Mouse (Mus musculus) kidney, postnatal 25 days (tissue): ENCODE data around the gene Jmjd7.

ENCODE experiments used
- DNase-seq, 2 experiments: peaks; one replicate each; pipeline ENCODE4 v3.0.0; 2021; ENCODE audit warnings: mixed read lengths in 2 of 2

Jmjd7 gene

GRCm38 (mm10) chr2:120026984-120027949, at the start of gene Jmjd7, which contains the start of gene Gm28042:
Jmjd7 (plus strand) TSS chr2:120027483.
Gm28042 (plus strand) TSS chr2:120027493.
- DNase-seq = peak; percentile 95

- no peak for DNase-seq
These were observed 46.8 kb upstream of the Jmjd7 start for GRCm38 (mm10) chr2:119980343-119980986.

GRCm38 (mm10) chr2:119981631-119982030, 45.7 kb upstream of the Jmjd7 start:
- DNase-seq = no peak

- DNase-seq = no peak
These were observed 41.4 kb upstream of the Jmjd7 start for GRCm38 (mm10) chr2:119985871-119986270.

GRCm38 (mm10) chr2:119986369-119986768, 40.9 kb upstream of the Jmjd7 start:
- DNase-seq = no peak

- no peak for DNase-seq
These were observed 39.8 kb upstream of the Jmjd7 start for GRCm38 (mm10) chr2:119987441-119987840.

- peak; percentile 51 to 71 for DNase-seq
These were observed 38.3 kb upstream of the Jmjd7 start for GRCm38 (mm10) chr2:119988952-119989351.

- DNase-seq = no peak
These were observed 36.4 kb upstream of the Jmjd7 start for GRCm38 (mm10) chr2:119990881-119991280.

- DNase-seq = no peak
These were observed 34.9 kb upstream of the Jmjd7 start for GRCm38 (mm10) chr2:119992349-119992748.

- no peak for DNase-seq
These were observed 33.8 kb upstream of the Jmjd7 start for GRCm38 (mm10) chr2:119993515-119993914.

GRCm38 (mm10) chr2:119994839-119995238, 32.4 kb upstream of the Jmjd7 start:
- DNase-seq = peak; percentile 20 to 40

GRCm38 (mm10) chr2:119995391-119996281, 31.6 kb upstream of the Jmjd7 start:
- peak; percentile 28 to 46 for DNase-seq

GRCm38 (mm10) chr2:119997354-119997753, 29.9 kb upstream of the Jmjd7 start:
- DNase-seq = no peak

- DNase-seq = no peak
These were observed 27.6 kb upstream of the Jmjd7 start for GRCm38 (mm10) chr2:119999731-120000130.

GRCm38 (mm10) chr2:120000882-120001584, 26.2 kb upstream of the Jmjd7 start:
- peak; percentile 32 to 63 for DNase-seq

GRCm38 (mm10) chr2:120001956-120002355, 25.3 kb upstream of the Jmjd7 start:
- no peak for DNase-seq

GRCm38 (mm10) chr2:120003970-120004369, 23.3 kb upstream of the Jmjd7 start:
- DNase-seq = no peak

GRCm38 (mm10) chr2:120006696-120007095, 20.6 kb upstream of the Jmjd7 start:
- no peak for DNase-seq

- no peak for DNase-seq
These were observed 19.5 kb upstream of the Jmjd7 start for GRCm38 (mm10) chr2:120007680-120008210.

- DNase-seq = peak in 1 of 2 experiments; percentile 35
These were observed 18.6 kb upstream of the Jmjd7 start for GRCm38 (mm10) chr2:120008672-120009071.

GRCm38 (mm10) chr2:120011462-120012200, 15.7 kb upstream of the Jmjd7 start:
- peak; percentile 63 to 81 for DNase-seq
